Mouse (Mus musculus): Measurements from ENCODE around the gene Tnfrsf9.

- no peak for TF ChIP-seq EP300 (IDR thresholded peaks at IDR 0.05)
- TF ChIP-seq CTCF (IDR thresholded peaks at IDR 0.05): no peak
Observed at GRCm38 (mm10) chr4:150979455-150979854, 65.1 kb downstream of the Tnfrsf9 start.
